Comparison of ENCODE assay signal across 16 mouse cellular contexts in genomic region chrX:85580768-85581167, GRCm38 (mm10).
"Had no signal": no experiment of that assay in that cellular context is flagged by ENCODE, and none has a peak within 500 bp of the region (broad histone marks: within the 10 kb centered on the region; RNA-seq: fewer than 3 reads in every experiment).

No protein-coding gene starts in this region.

- ATAC-seq: inflammation-experienced regulatory T-cells, adult 6 months; intestine, postnatal 0 days; midbrain, embryonic 13.5 days had no signal

- H3K4me1 ChIP-seq: limb, embryonic 15.5 days had no signal

- H3K9ac ChIP-seq: limb, embryonic 15.5 days; lung, embryonic 14.5 days; midbrain, embryonic 13.5 days; neural tube, embryonic 15.5 days had no signal

- H3K36me3 ChIP-seq: limb, embryonic 15.5 days; midbrain, embryonic 13.5 days; neural tube, embryonic 15.5 days had no signal

- H3K4me3 ChIP-seq: left cerebral cortex, adult 2 months; limb, embryonic 15.5 days; megakaryocyte, embryonic 14.5 days; midbrain, embryonic 13.5 days; myocyte; neural tube, embryonic 15.5 days had no signal

- H3K27me3 ChIP-seq: limb, embryonic 15.5 days; megakaryocyte, embryonic 14.5 days; midbrain, embryonic 13.5 days; neural tube, embryonic 15.5 days had no signal

- H3K9me3 ChIP-seq: limb, embryonic 15.5 days; megakaryocyte, embryonic 14.5 days; midbrain, embryonic 13.5 days; neural tube, embryonic 15.5 days had no signal

- DNase-seq: kidney, adult 8-10 months; kidney, postnatal 25 days; lung, embryonic 14.5 days; lung, postnatal 10 days; lung, postnatal 4 days; retina, postnatal 1 day; right cerebral cortex, postnatal 14 days; thymus, postnatal 36 days had no signal

- H3K4me2 ChIP-seq: limb, embryonic 15.5 days; lung, embryonic 14.5 days; midbrain, embryonic 13.5 days; neural tube, embryonic 15.5 days had no signal

- H3K27ac ChIP-seq: left cerebral cortex, adult 2 months; limb, embryonic 15.5 days; midbrain, embryonic 13.5 days; neural tube, embryonic 15.5 days had no signal
